Mouse (Mus musculus): ENCODE data around the gene Gpr142.

GRCm38 (mm10) chr11:114787611-114788010 is 11.1 kb upstream of the Gpr142 start:
- TF ChIP-seq POLR2A (IDR thresholded peaks at IDR 0.05; ENCODE audit: low read depth, low read length): no peak
- no peak for TF ChIP-seq CTCF (IDR thresholded peaks at IDR 0.05; ENCODE audit: extremely low read depth, insufficient read length, insufficient replicate concordance, low read depth, low read length)
